Mouse (Mus musculus): ENCODE data around the gene Herc3.

DNA sequence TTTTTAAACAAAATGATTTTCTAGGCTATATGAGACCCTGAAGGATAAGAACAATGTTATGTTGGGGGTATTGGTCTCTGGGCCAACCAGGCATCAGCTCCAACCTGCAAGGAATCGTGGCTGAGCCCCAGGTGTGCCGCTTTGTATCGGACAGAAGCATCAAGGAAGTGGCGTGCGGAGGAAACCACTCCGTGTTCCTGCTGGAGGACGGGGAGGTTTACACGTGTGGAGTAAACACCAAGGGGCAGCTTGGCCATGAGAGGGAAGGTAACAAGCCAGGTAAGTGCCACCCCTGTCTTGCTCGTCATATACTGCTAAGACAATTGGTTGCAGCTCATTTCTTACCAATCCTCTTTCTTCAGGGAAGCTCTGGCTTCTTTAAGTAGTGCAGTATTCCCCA is 12.3 kb downstream of the Herc3 start:
- no peak for TF ChIP-seq MAFK (IDR thresholded peaks at IDR 0.05; ENCODE audit: insufficient read depth, low read depth, low read length)
- TF ChIP-seq CHD2 (IDR thresholded peaks at IDR 0.05; ENCODE audit: low read depth, low read length), result no peak
- TF ChIP-seq ZNF384 (IDR thresholded peaks at IDR 0.05; ENCODE audit: low read depth, low read length), result no peak
